Mouse (Mus musculus) cerebellum, adult 2 months (tissue): ENCODE results near the gene Haao.

ENCODE experiments used
- CTCF ChIP-seq: fragments of 200-500 bp; IDR thresholded peaks from 2 replicates; pipeline ENCODE4 v1.5.1; 2011; ENCODE audit warnings: low read depth, mild to moderate bottlenecking, control low read depth, low read length, moderate library complexity, borderline replicate concordance; ENCODE audit not compliant: insufficient read depth
- POLR2A ChIP-seq: fragments of 200-500 bp; IDR thresholded peaks from 2 replicates; pipeline ENCODE4 v1.6.1; 2011; ENCODE audit warnings: low read length, control low read depth, borderline replicate concordance; ENCODE audit not compliant: insufficient read depth

DNA sequence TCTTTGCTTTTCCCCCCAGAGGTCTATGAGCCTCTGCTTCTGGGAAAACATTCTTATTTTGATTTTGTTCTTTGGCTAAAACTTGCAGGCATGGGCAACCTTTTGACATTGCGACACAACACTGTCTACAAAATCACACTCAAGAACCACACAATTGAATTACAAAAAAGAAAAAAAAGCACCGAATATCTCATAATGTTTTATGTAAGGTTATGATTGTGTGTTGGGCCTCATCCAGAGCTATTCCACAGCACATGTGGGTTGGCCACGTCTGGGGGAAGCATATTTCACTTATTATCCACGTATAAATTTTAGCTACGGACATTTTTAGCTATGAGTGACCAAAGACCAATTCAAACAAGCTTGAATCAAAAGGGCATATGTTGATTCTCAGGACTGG, 38.0 kb upstream of the Haao start:
- TF ChIP-seq CTCF (no peak), POLR2A (no peak)
